Mouse (Mus musculus): ENCODE data around the gene Camkv.

- TF ChIP-seq CTCF (IDR thresholded peaks at IDR 0.05; ENCODE audit: borderline replicate concordance, insufficient read depth, low read length) (no peak), POLR2A (IDR thresholded peaks at IDR 0.05; ENCODE audit: low read depth, low read length) (no peak)
Observed at GRCm38 (mm10) chr9:107947241-107948194, 12.0 kb downstream of the Camkv start.

All from embryonic fibroblast, embryonic 13.5 days (primary cell).